Mouse (Mus musculus) olfactory bulb, adult 2 months (tissue): ENCODE measurements at regions not wholly inside any gene's neighbourhood (a gene's known extent, or its start where the extent isn't known, plus 50 kb on each side); places are given as distances from the start of the nearest gene placed in this dataset.

Experiments
- CTCF ChIP-seq: fragments of 200-500 bp; IDR thresholded peaks from 2 replicates; pipeline ENCODE4 v1.5.1; 2012; ENCODE audit warnings: low read depth, mild to moderate bottlenecking, low read length, moderate library complexity; ENCODE audit not compliant: insufficient read depth
- POLR2A ChIP-seq: fragments of 200-500 bp; IDR thresholded peaks from 2 replicates; pipeline ENCODE4 v1.6.1; 2012; ENCODE audit warnings: mild to moderate bottlenecking, low read depth, low read length, moderate library complexity; ENCODE audit not compliant: insufficient read depth

DNA sequence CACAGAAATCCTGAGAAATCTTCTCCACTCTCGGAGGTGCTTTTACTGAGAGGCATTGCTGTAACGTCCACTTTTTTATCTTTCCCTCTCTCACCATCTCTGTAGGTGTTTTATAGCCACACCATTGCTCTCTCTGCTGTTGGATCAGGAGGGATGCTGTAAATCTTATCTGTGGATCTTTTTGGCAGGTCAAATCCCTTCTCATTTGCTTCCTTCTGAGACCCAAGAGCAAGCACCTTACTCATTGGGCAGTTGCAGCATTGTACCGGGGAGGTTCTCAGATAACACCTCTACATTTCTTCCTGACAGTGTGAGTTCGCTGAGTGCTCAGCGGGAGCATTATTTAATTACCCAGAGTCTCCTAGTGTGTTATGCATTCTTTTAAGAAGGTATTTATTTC is 75.5 kb upstream of the Acpp start:
- TF ChIP-seq POLR2A (no peak), CTCF (no peak)
